Mouse (Mus musculus) testis, postnatal 10 days (tissue): ENCODE measurements around the gene Nol12.

Source experiments
- DNase-seq: peaks from one replicate; pipeline ENCODE4 v3.0.0; 2021; ENCODE audit warnings: low spot score

Nol12 gene

DNA sequence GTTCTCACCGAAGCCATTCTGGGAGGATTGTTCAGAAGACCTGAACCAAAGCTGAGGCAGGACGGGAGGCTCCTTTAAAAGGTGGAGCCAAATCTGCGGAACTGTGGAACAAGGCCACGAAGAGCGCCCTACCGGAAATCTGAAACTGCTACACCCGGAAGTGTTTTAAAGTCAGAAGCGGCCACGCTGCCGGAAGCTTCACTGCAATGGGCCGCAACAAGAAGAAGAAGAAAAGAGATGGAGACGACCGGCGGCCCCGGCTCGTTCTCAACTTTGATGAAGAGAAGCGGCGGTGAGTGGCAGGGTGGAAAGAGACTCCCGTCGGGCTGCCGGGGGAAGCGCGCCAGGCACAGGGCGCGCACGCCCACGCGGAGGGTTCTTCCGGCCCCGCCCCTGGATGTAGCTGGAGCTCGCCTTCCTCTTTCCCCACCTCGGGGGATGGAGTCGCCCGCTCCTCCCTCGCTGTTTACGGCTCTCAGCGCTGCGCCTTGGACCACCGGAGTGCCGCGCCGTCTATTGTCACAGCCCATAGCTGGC is at the start of gene Nol12:
Gene Nol12, plus strand, starts transcription at position 150 of the 537 bp plus-strand sequence.
- peak; percentile 81 for DNase-seq

DNA sequence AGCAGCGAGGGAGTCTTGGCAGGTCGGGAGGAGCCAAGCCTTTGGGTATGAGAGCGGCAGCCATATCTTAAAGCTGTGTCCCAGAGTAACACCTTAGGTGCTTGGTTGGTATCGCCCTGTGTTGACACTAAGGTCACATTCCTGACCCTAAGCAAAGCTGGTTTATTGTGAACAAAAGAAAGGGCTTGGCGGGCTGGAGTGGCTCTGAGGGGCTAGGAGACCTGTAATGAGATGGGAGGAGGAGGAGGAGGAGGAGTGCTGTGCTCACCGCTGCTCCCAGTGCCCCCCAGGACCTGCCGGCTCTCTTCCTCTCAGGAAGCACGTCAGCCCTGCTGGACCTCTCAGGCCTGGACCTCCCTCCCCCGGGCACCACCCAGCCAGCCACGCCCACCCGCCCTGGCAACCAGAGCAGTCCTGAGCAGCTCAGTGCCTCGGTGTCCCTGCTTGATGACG is 45.3 kb upstream of the Nol12 start:
- no peak for DNase-seq

DNA sequence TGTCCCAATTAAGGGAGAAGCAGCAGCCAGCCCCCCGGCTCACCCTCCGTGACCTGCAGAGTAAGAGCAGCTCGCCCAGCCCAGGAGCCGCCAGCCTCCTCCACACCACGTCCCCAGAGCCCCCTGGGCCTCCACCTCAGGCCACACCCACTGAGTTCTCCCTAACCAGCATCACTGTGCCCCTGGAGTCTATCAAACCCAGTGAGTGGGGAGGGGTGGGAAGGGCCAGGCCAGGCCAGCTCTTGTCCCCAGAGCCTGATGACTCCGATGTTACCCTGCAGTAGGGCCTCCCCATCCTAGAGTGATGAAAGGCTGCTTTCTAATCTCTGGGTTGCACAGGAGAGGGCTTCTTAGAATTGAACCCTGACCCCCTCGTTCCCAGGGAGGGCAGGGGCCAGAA is 42.3 kb upstream of the Nol12 start:
- no peak for DNase-seq

DNA sequence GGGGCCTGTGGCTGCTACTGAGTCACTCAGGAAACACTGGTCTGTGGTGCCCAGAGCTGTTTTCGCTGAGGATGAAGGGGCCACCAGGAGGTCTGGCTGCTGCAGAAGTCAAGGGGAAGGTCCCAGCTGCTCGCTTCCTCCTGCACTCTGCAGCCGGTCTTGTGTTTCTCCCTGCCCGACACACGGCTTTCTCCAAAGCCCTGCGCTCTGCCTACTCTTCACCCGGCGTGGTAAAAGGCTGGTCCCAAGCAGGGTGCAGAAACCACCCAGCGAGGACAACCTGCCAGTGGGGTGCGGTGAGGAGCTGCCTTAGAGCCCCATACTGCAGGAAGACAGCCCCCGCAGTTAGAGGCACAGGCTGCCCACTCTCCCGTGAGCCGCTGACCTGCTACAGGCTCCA is 40.0 kb upstream of the Nol12 start:
- no peak for DNase-seq

GRCm38 (mm10) chr15:78895741-78896140 is 39.0 kb upstream of the Nol12 start:
- no peak for DNase-seq

- no peak for DNase-seq
Measured at GRCm38 (mm10) chr15:78896149-78896548, 38.6 kb upstream of the Nol12 start.

DNA sequence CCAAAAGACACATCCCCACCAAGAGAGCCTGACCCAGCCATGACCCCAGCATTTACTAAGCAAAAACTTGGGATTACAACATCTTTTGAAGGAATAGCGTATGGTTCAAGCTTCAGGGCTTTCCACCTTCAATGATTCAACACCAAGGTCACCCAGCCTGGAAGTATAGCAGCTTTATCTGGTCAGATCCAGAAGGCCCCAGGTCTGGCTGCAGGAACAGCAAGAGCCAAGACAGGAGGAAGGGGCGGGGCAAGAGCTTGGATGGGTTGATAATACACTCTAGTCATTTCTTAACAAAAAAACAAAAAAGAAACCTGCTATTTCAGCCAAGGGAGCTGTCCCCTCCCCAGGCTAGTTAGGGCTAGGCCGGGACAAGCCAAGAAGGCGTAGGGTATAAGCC is 37.2 kb upstream of the Nol12 start:
- DNase-seq: peak; percentile 72

DNA sequence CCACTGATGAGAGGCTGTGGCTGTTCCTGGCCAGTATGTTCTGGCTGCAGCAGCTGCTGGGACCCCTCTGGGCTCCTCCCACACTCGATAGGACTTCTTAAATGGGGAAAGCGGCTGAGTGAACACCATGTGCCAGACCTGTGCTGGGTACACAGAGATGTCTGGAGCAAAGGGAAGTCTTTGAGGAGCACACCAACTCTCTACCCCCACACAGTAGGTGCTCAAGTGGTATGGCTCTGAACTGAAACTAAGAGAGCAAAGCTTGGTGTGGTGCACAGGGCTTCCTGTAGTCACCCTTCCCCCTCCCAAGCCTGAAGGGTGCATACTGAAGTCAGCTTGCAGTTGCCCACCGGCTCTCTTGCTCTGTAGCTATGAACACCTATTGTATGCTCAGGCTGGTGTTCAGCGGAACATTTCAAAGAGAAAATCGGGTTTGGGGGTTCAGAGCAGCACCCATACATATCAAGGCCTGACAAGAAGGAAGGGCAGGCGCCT is 36.2 kb upstream of the Nol12 start:
- DNase-seq: no peak

GRCm38 (mm10) chr15:78899409-78899739 is 35.4 kb upstream of the Nol12 start, which contains the start of gene Gm49510:
Gene Gm49510 (plus strand): TSS chr15:78899667.
- DNase-seq: no peak

GRCm38 (mm10) chr15:78899740-78900584 is 34.8 kb upstream of the Nol12 start, which contains the start of gene Sh3bp1:
Gene Sh3bp1 (plus strand): TSS chr15:78899768.
- peak; percentile 85 for DNase-seq

- DNase-seq: no peak
Measured at GRCm38 (mm10) chr15:78900585-78901421, 33.9 kb upstream of the Nol12 start.

DNA sequence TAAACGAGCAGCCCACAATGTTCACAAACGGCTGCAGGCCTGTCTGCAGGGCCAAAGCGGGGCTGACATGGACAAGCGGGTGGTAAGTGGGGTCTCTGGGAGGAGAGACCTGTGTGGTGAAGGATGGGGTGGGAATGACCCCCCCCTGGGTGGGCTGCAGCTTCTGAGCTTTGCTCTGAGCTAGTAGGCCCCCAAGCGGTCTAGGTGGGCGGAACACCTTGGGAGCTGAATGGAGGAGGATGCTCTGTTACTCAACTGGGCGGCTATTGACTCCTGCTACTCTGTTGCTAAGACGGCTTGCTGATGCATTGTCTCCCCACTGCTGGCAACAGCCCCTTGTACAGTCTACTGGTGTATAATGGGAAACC is 33.3 kb upstream of the Nol12 start:
- DNase-seq: no peak

- DNase-seq: peak; percentile 93
Measured at GRCm38 (mm10) chr15:78903243-78903642, 31.5 kb upstream of the Nol12 start.

DNA sequence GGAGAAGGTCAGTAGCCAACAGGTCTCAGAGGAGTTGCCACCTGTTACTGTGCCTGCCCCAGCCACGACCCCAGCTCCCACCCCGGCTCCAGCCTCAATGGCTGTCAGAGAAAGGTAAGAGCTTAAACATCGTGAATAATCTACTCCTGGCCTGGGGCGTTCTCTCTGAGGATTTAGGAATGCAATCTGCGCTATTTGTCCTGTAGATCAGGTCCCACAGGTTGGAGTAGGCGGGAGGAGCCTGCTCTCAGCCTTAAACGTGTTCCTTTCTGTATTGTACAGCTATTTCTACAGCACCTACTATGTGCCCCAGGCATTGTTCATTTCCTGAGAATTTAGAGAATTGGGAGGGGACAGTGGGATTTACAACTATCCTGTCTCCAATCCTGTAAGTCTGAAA is 26.3 kb upstream of the Nol12 start:
- DNase-seq: no peak

GRCm38 (mm10) chr15:78908982-78909381 is 25.8 kb upstream of the Nol12 start:
- DNase-seq: no peak

DNA sequence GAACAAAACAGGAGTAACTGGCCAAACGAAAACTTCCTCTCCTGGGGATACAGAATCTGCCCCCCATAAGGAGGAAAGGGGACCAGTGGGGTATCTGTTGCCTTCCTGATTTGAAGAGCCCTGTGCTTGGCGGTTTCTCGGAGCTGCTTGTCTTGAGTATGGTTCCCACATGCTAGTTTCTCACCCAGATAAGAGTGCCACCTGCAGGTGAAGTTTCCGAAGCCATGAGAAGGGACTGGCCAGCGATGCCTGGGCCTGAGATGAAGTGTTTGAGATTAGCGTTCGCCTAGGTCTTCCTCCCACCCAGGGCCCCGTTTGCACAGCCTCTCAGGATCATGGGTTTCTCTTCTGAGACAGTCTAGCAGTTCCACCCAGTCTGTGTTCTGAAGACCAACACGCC is 22.7 kb upstream of the Nol12 start:
- no peak for DNase-seq

- DNase-seq: peak; percentile 96
Measured at GRCm38 (mm10) chr15:78913632-78914090, 21.1 kb upstream of the Nol12 start, which contains the start of gene Pdxp. Gene Pdxp (plus strand): TSS chr15:78913919.

DNA sequence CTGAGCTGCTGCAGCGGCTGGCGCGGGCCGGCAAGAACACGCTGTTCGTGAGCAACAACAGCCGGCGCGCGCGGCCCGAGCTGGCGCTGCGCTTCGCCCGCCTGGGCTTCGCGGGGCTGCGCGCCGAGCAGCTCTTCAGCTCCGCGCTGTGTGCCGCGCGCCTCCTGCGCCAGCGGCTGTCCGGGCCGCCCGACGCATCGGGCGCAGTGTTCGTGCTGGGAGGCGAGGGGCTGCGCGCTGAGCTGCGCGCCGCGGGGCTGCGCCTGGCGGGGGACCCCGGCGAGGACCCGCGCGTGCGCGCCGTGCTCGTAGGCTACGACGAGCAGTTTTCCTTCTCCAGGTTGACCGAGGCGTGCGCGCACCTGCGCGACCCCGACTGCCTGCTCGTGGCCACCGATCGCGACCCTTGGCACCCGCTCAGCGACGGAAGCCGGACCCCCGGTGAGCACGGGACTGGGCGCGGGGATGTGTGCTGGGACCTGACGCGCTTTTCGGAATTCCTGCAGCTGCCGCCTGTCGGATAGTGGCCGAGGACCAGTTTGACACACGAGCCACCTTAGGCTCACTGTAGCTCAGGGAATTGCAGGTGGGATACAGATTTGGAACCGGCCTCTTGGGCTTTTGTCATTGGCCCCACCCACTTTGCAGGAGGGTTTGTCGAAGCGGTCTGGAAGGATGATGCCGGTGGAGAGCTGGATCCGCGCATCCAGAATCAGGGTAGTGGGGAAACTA is 20.5 kb upstream of the Nol12 start:
- DNase-seq: peak; percentile 73

GRCm38 (mm10) chr15:78914823-78915659 is 19.7 kb upstream of the Nol12 start:
- no peak for DNase-seq

DNA sequence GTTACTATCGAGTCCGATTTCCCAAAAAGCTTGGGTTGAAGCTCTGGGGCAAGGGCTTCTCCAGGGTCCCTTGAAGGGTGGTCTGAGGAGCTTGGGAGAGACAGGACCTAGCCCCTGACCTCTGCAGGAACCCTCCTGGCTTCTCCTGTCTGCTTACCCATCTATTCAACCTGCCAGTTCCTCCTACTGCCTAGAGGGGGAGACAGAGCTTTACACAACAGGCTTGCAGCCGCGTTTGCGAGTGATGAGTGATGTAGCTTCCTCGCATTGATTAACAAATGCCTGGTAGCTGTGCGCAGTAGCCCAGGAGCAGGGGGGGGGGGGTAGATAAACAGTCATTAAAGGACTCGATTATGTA is 19.1 kb upstream of the Nol12 start:
- peak; percentile 67 for DNase-seq
